Mouse (Mus musculus): ENCODE results near the gene Olfr743. TPM values are rescaled to one million over a fixed set of nuclear protein-coding genes. Genes with fewer than 3 reads are reported as not detected.
"Not testable (repeated sequence)": the region's sequence is repeated elsewhere in the genome, so short reads cannot be mapped to it uniquely, and the experiment has no call there.

The Olfr743 gene
- polyA plus RNA-seq (2016; fragmentation: Nextera tagmentation; extraction: Ambion mirVana) = not detected in 2 replicates

GRCm38 (mm10) chr14:50521539-50521938, at the start of gene Olfr743:
TSS of gene Olfr743 (plus strand) at chr14:50521839.
- no peaks in the 10 kb centered on the region for H3K9me3 ChIP-seq (replicated peaks)
- H3K36me3 ChIP-seq = no peaks in the 10 kb centered on the region
- H3K9ac ChIP-seq = no peak within 1 kb of the TSS
- no peak within 1 kb of the TSS for H3K27ac ChIP-seq
- H3K4me2 ChIP-seq (replicated peaks) = no peak within 1 kb of the TSS
- no peak for ATAC-seq (ENCODE audit: low FRiP score)
- H3K4me1 ChIP-seq = no peaks in the 10 kb centered on the region
- H3K27me3 ChIP-seq = no peaks in the 10 kb centered on the region
- H3K4me3 ChIP-seq = no peak within 1 kb of the TSS

GRCm38 (mm10) chr14:50472438-50472837, 49.2 kb upstream of the Olfr743 start, which contains the start of gene Olfr741:
TSS of gene Olfr741 (plus strand) at chr14:50472738.
- Histone ChIP-seq H3K9me3 (replicated peaks) (no peaks in the 10 kb centered on the region), H3K4me3 (no peak within 1 kb of the TSS), H3K27ac (no peak within 1 kb of the TSS), H3K36me3 (no peaks in the 10 kb centered on the region), H3K4me2 (replicated peaks) (no peak within 1 kb of the TSS), H3K4me1 (no peaks in the 10 kb centered on the region), H3K9ac (no peak within 1 kb of the TSS), H3K27me3 (no peaks in the 10 kb centered on the region)
- WGBS = 77% methylated on average over 2 of the region's 2 CpGs
- no peak for ATAC-seq (ENCODE audit: low FRiP score)

- no peaks in the 10 kb centered on the region for H3K9me3 ChIP-seq (replicated peaks)
- H3K4me2 ChIP-seq (replicated peaks) = no peak overlapping the region
- no peak overlapping the region for H3K27ac ChIP-seq
- H3K9ac ChIP-seq = no peak overlapping the region
- 72% methylated on average over 2 of the region's 2 CpGs for WGBS
- no peaks in the 10 kb centered on the region for H3K36me3 ChIP-seq
- no peak for ATAC-seq (ENCODE audit: low FRiP score)
- H3K27me3 ChIP-seq = no peaks in the 10 kb centered on the region
- no peak overlapping the region for H3K4me3 ChIP-seq
- H3K4me1 ChIP-seq = no peaks in the 10 kb centered on the region
Measured at GRCm38 (mm10) chr14:50478406-50478805, 43.2 kb upstream of the Olfr743 start.

GRCm38 (mm10) chr14:50503300-50503699, 18.3 kb upstream of the Olfr743 start, which contains the start of gene Olfr742:
TSS of gene Olfr742 (plus strand) at chr14:50503600.
- Histone ChIP-seq H3K9ac (no peak within 1 kb of the TSS), H3K4me3 (no peak within 1 kb of the TSS), H3K27me3 (no peaks in the 10 kb centered on the region), H3K9me3 (replicated peaks) (no peaks in the 10 kb centered on the region), H3K4me1 (no peaks in the 10 kb centered on the region), H3K27ac (no peak within 1 kb of the TSS), H3K4me2 (replicated peaks) (no peak within 1 kb of the TSS), H3K36me3 (no peaks in the 10 kb centered on the region)
- 67% methylated on average over 2 of the region's 2 CpGs for WGBS
- no peak for ATAC-seq (ENCODE audit: low FRiP score)

- H3K27ac ChIP-seq = no peak overlapping the region
- H3K27me3 ChIP-seq = no peaks in the 10 kb centered on the region
- H3K9me3 ChIP-seq (replicated peaks) = 0 out of 2 replicates have a peak, but pooled peaks cover 7% of the 10 kb centered on the region
- ATAC-seq (ENCODE audit: low FRiP score) = no peak
- no peaks in the 10 kb centered on the region for H3K36me3 ChIP-seq
- no peak overlapping the region for H3K4me3 ChIP-seq
- no peaks in the 10 kb centered on the region for H3K4me1 ChIP-seq
- no peak overlapping the region for H3K4me2 ChIP-seq (replicated peaks)
- WGBS = 84% methylated on average over 2 of the region's 2 CpGs
- no peak overlapping the region for H3K9ac ChIP-seq
Measured at GRCm38 (mm10) chr14:50552734-50553133, 31.1 kb downstream of the Olfr743 start.

GRCm38 (mm10) chr14:50573056-50573455, 51.4 kb downstream of the Olfr743 start:
- not testable (repeated sequence) for H3K9me3 ChIP-seq (replicated peaks); H3K27me3 ChIP-seq; H3K4me2 ChIP-seq (replicated peaks); H3K4me1 ChIP-seq; H3K36me3 ChIP-seq; H3K9ac ChIP-seq; ATAC-seq (ENCODE audit: low FRiP score); H3K27ac ChIP-seq; H3K4me3 ChIP-seq
- WGBS = 59% methylated on average over 1 of the region's 1 CpGs

Other genes with a start within 250 kb of the Olfr743 start
- gene Olfr732, start 237.6 kb upstream of the Olfr743 start, polyA plus RNA-seq (2016; fragmentation: Nextera tagmentation; extraction: Ambion mirVana) = not detected in 2 replicates
- gene Olfr733, start 220.3 kb upstream of the Olfr743 start, polyA plus RNA-seq (2016; fragmentation: Nextera tagmentation; extraction: Ambion mirVana) = not detected in 2 replicates
- not detected in 2 replicates for gene Olfr734, start 195.1 kb upstream of the Olfr743 start, polyA plus RNA-seq (2016; fragmentation: Nextera tagmentation; extraction: Ambion mirVana)
- gene Olfr735, start 173.0 kb upstream of the Olfr743 start, polyA plus RNA-seq (2016; fragmentation: Nextera tagmentation; extraction: Ambion mirVana) = not detected in 2 replicates
- gene Tlr11, start 163.9 kb upstream of the Olfr743 start, polyA plus RNA-seq (2016; fragmentation: Nextera tagmentation; extraction: Ambion mirVana) = not detected in 2 replicates
- gene Olfr736, start 140.7 kb upstream of the Olfr743 start, polyA plus RNA-seq (2016; fragmentation: Nextera tagmentation; extraction: Ambion mirVana) = not detected in 2 replicates
- not detected in 2 replicates for gene Olfr738, start 114.3 kb upstream of the Olfr743 start, polyA plus RNA-seq (2016; fragmentation: Nextera tagmentation; extraction: Ambion mirVana)
- gene Olfr739, start 103.2 kb upstream of the Olfr743 start, polyA plus RNA-seq (2016; fragmentation: Nextera tagmentation; extraction: Ambion mirVana) = not detected in 2 replicates
- gene Olfr740, start 76.3 kb upstream of the Olfr743 start, polyA plus RNA-seq (2016; fragmentation: Nextera tagmentation; extraction: Ambion mirVana) = not detected in 2 replicates
- gene Olfr741, start 49.1 kb upstream of the Olfr743 start, polyA plus RNA-seq (2016; fragmentation: Nextera tagmentation; extraction: Ambion mirVana) = not detected in 2 replicates
- gene Olfr742, start 18.2 kb upstream of the Olfr743 start, polyA plus RNA-seq (2016; fragmentation: Nextera tagmentation; extraction: Ambion mirVana) = not detected in 2 replicates
- gene Olfr744, start 93.0 kb downstream of the Olfr743 start, polyA plus RNA-seq (2016; fragmentation: Nextera tagmentation; extraction: Ambion mirVana) = not detected in 2 replicates
- not detected in 2 replicates for gene Olfr745, start 117.5 kb downstream of the Olfr743 start, polyA plus RNA-seq (2016; fragmentation: Nextera tagmentation; extraction: Ambion mirVana)
- not detected in 2 replicates for gene Olfr746, start 125.2 kb downstream of the Olfr743 start, polyA plus RNA-seq (2016; fragmentation: Nextera tagmentation; extraction: Ambion mirVana)
- not detected in 2 replicates for gene Olfr747, start 171.4 kb downstream of the Olfr743 start, polyA plus RNA-seq (2016; fragmentation: Nextera tagmentation; extraction: Ambion mirVana)
- not detected in 2 replicates for gene Olfr748, start 185.5 kb downstream of the Olfr743 start, polyA plus RNA-seq (2016; fragmentation: Nextera tagmentation; extraction: Ambion mirVana)
- not detected in 2 replicates for gene Olfr749, start 223.3 kb downstream of the Olfr743 start, polyA plus RNA-seq (2016; fragmentation: Nextera tagmentation; extraction: Ambion mirVana)

Measured in hindbrain, embryonic 12.5 days (tissue).